Mouse (Mus musculus) G1E (cell line): ENCODE results near the gene Adcy2.

ENCODE experiments used
- CTCF ChIP-seq: IDR thresholded peaks from 2 replicates; pipeline ENCODE4 v1.5.1; 2012; ENCODE audit warnings: low read depth, low read length, inconsistent platforms, mixed read lengths
- GATA1 ChIP-seq: IDR thresholded peaks from 2 replicates; pipeline ENCODE4 v1.6.1; 2012; ENCODE audit warnings: borderline replicate concordance, low read length, inconsistent platforms, mixed read lengths
- POLR2AphosphoS5 ChIP-seq: IDR thresholded peaks from 2 replicates; pipeline ENCODE4 v1.6.1; 2012; ENCODE audit warnings: low read depth, low read length, inconsistent platforms; ENCODE audit not compliant: insufficient replicate concordance
- TAL1 ChIP-seq: conservative IDR thresholded peaks from 2 replicates; pipeline ENCODE4 v1.6.1; 2012; ENCODE audit warnings: low read depth, low read length, inconsistent platforms, mixed read lengths

DNA sequence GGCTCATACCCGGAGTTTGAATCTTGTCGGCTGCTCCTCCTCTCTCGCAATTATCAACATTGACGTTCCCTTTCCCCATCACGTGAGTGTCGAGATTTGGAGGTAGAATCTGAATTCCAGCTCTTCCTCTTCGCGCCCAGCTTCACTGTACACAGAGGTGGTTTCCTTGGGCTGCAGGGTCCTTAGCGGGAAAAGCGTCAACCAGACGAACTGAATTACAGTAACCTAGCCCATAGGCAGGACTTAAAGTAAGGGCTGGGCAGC, 416.9 kb downstream of the Adcy2 start:
- no peak for TF ChIP-seq CTCF
- no peak for TF ChIP-seq TAL1
- no peak for TF ChIP-seq POLR2AphosphoS5
- no peak for TF ChIP-seq GATA1
